Mouse (Mus musculus) stomach, embryonic 16.5 days (tissue): ENCODE measurements at regions not wholly inside any gene's neighbourhood (a gene's known extent, or its start where the extent isn't known, plus 50 kb on each side); places are given as distances from the start of the nearest gene placed in this dataset.
"Not testable (repeated sequence)": the region's sequence is repeated elsewhere in the genome, so short reads cannot be mapped to it uniquely, and the experiment has no call there.

Experiments
- ATAC-seq: fragments of 200-750 bp; cut with Nextera tagmentation; 2 replicates; pipeline ENCODE4 v1.8.0; 2017; ENCODE audit warnings: moderate number of reproducible peaks, moderate TSS enrichment; ENCODE audit not compliant: insufficient read depth, low FRiP score
- H3K27ac ChIP-seq: fragments of 300-500 bp; sonication (generic); 2 replicates; pipeline ENCODE4 v1.5.1; 2014; ENCODE audit warnings: low read length
- H3K27me3 ChIP-seq: fragments of 300-500 bp; sonication (generic); 2 replicates; pipeline ENCODE4 v1.6.1; 2014; ENCODE audit warnings: low read length, control low read depth, mixed read lengths; ENCODE audit not compliant: control insufficient read depth, insufficient read depth
- H3K36me3 ChIP-seq: fragments of 300-500 bp; sonication (generic); 2 replicates; pipeline ENCODE4 v1.6.1; 2014; ENCODE audit warnings: low read length; ENCODE audit not compliant: control insufficient read depth, insufficient read depth
- H3K4me1 ChIP-seq: fragments of 300-500 bp; sonication (generic); 2 replicates; pipeline ENCODE4 v1.6.1; 2014; ENCODE audit warnings: low read length, control low read depth, mixed read lengths; ENCODE audit not compliant: control insufficient read depth, insufficient read depth
- H3K4me2 ChIP-seq: fragments of 300-500 bp; sonication (generic); 2 replicates; pipeline ENCODE4 v1.6.1; 2014; ENCODE audit warnings: low read depth, low read length, mixed read lengths
- H3K4me3 ChIP-seq: fragments of 300-500 bp; sonication (generic); replicated peaks from 2 replicates; pipeline ENCODE4 v1.5.1; 2014; ENCODE audit warnings: mild to moderate bottlenecking, low read length
- H3K9ac ChIP-seq: fragments of 300-500 bp; sonication (generic); 2 replicates; pipeline ENCODE4 v1.6.1; 2014; ENCODE audit warnings: low read length
- H3K9me3 ChIP-seq: fragments of 300-500 bp; sonication (generic); replicated peaks from 2 replicates; pipeline ENCODE4 v1.6.1; 2016; ENCODE audit warnings: low read length, control low read depth; ENCODE audit not compliant: control insufficient read depth
- WGBS: fragments of 180-500 bp; shearing (Covaris S2); extraction: QIAGEN DNeasy Blood & Tissue Kit; methylation state at CpG from one replicate; pipeline ENCODE4 v1.1.7; 2014; 5-methylcytosine and 5-hydroxymethylcytosine counted together

DNA sequence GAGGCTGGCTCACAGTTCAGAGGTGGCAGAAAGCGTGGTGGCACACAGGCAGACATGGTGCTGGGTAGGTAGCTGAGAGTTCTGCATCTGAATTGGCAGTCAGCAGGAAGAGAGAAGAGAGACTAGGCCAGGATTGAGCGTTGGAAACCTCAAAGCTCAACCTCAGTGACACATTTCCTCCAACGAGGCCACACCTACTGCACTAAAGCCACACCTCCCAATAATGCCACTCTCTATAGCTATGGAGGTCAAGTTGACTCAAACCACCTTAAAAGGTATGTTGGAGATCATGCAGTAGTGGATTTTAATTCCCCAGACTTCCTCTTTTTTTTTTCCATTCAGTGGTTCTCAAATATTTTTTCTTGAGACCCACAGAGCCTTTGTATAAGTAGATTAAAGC is 57.1 kb downstream of the Ccdc54 start:
- peaks cover 3% of the 10 kb centered on the region; the same call in 1 of the 2 replicates for H3K4me1 ChIP-seq
- 69% methylated on average over 3 of the region's 3 CpGs for WGBS
- no peak overlapping the region for H3K4me2 ChIP-seq
- H3K9me3 ChIP-seq: no peaks in the 10 kb centered on the region
- no peak overlapping the region for H3K4me3 ChIP-seq
- H3K36me3 ChIP-seq: no peaks in the 10 kb centered on the region
- H3K9ac ChIP-seq: no peak overlapping the region
- no peak overlapping the region for H3K27ac ChIP-seq
- no peaks in the 10 kb centered on the region for H3K27me3 ChIP-seq
- no peak for ATAC-seq

DNA sequence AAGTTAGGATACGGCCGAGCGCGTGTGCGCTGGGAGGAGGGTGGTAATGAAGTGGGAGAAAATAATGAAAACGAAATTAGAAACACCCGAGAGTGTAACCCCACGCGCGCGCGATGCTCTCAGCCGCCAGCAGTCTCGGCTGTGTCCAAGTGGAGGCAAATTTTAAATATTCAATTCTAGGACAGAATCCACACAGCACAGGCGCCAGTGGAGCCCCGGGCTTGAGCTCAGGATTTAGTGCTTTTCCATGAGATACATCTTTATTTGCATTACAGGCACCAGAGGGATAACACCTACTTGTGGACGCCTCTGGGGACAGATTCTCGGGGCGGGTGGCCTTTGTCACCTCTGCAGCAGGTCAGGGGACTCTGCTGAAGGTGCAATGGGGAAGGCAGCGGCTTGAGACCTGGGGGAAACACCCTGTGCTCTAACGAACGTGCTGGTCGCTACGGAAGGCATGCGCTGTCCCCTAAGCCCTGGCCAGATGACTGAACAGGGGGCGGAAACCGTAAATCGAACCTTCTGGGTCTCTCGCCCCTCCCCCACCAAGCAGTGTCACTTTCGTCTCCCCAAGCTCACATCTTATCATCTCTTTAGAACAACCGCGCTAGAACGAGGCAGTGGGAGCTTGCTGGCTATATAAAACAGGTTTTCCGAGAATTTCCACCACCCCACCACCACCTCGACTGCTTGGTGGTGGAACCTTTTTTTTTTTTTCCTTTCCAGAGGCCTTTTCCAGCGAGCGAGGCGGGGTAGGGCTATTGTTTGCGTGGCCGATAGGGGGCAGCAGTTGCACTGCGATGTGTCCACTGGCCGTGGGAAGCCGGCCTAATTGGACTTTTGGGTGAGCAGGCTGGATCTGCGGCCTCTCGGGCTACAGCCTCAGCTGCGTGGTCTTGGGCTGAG is 61.2 kb downstream of the Ccdc54 start:
- H3K9me3 ChIP-seq: no peaks in the 10 kb centered on the region
- ATAC-seq: peak; percentile 55
- no peaks in the 10 kb centered on the region for H3K36me3 ChIP-seq
- peak overlapping the region; percentile 73 for H3K9ac ChIP-seq
- H3K27ac ChIP-seq: peak overlapping the region; percentile 84
- H3K27me3 ChIP-seq: no peaks in the 10 kb centered on the region
- H3K4me1 ChIP-seq: peaks cover 3% of the 10 kb centered on the region; the same call in 1 of the 2 replicates
- peak overlapping the region; percentile 67 for H3K4me3 ChIP-seq
- under 1% methylated on average over 46 of the region's 46 CpGs for WGBS
- peak overlapping the region; percentile 99 for H3K4me2 ChIP-seq

DNA sequence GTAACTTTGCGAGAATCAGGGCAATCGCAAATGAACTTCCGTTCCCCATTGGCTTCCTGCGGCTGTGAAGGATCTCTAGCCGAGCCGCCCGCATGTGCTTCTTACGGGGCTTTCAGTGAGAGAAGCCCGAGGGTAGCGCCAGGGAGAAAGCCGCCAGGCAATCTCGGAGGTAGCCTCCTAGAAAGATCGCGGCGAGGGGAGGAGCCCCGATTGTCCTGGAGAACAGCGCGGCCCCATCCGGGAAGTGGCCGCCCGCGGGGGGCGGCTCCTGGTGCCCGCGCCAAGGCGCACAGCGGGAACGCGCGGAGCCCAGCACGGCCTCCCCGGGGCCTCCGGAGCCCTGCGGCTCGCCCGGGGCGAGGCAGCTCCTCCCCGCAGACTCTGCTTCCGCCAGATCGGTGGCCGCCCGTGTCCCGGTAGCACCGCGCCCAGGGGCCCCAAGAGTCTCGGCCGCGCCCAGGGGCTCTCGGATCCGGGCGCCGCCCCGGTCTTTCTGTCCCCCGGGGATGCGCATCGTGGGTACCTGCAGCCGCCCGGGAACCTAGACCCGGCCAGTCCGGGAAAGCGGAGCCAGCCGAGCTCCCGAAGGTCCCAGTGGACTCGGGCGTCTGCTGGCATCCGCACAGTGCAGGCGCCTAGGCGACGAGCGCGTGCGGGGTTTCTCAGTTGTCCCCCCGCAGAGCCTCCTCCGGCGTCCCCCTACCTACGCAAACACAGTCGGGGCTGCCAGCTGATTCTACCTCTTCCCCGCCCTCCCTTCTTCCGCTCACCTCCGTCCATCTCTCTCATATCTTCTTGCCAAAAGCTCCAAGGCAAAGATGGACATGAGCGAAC is 62.1 kb downstream of the Ccdc54 start:
- ATAC-seq: peak; percentile 91
- H3K4me3 ChIP-seq: peak overlapping the region; percentile 67
- H3K27ac ChIP-seq: peak overlapping the region; percentile 84
- H3K9ac ChIP-seq: peak overlapping the region; percentile 73
- under 1% methylated on average over 77 of the region's 81 CpGs for WGBS
- H3K4me2 ChIP-seq: peak overlapping the region; percentile 99
- no peaks in the 10 kb centered on the region for H3K36me3 ChIP-seq
- peaks cover 3% of the 10 kb centered on the region; the same call in 1 of the 2 replicates for H3K4me1 ChIP-seq
- no peaks in the 10 kb centered on the region for H3K27me3 ChIP-seq
- no peaks in the 10 kb centered on the region for H3K9me3 ChIP-seq

DNA sequence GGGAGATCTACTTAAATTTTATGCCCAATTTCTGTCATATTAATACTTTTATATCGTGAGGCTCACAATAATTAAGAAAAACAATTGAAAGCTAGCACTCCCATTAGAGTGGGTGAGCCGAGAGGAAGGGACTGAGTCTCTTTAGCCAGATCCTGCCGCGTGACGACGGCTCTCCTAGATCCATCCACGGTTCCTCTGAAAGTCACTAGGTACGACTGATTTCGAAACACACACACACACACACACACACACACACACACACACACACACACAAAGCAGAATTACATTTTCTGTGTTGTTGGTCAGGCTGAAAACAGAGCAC is 62.6 kb downstream of the Ccdc54 start:
- Histone ChIP-seq H3K4me3 (peak overlapping the region; percentile 67), H3K4me1 (peaks cover 3% of the 10 kb centered on the region; the same call in 1 of the 2 replicates), H3K27ac (peak overlapping the region; percentile 84), H3K9ac (peak overlapping the region; percentile 73), H3K27me3 (no peaks in the 10 kb centered on the region), H3K36me3 (no peaks in the 10 kb centered on the region), H3K4me2 (peak overlapping the region; percentile 99), H3K9me3 (no peaks in the 10 kb centered on the region)
- 1% methylated on average over 9 of the region's 9 CpGs for WGBS
- peak; percentile 52 for ATAC-seq

DNA sequence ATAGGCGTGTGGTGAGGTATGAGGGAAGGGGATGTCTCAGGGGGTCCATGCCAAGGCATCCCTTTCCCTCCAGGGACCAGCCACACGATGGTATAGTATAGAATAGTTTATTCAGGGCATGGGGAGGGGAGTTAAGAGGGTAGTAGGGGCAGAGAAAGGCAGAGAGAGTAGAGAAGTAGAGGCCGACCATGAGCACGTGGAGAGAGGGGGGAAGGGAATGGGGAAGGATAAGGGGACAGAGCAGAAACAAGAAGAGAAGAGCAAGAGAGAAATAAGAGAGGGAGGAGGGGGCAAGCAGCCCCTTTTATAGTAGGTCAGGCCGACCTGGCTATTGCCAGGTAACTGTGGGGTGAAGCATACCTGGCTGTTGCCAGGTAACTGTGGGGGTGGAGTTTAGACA is 64.0 kb downstream of the Ccdc54 start:
- H3K4me2 ChIP-seq, H3K4me3 ChIP-seq, H3K27ac ChIP-seq, H3K36me3 ChIP-seq, H3K4me1 ChIP-seq, H3K27me3 ChIP-seq, ATAC-seq, H3K9ac ChIP-seq, H3K9me3 ChIP-seq: not testable (repeated sequence)
- WGBS: 79% methylated on average over 5 of the region's 5 CpGs

DNA sequence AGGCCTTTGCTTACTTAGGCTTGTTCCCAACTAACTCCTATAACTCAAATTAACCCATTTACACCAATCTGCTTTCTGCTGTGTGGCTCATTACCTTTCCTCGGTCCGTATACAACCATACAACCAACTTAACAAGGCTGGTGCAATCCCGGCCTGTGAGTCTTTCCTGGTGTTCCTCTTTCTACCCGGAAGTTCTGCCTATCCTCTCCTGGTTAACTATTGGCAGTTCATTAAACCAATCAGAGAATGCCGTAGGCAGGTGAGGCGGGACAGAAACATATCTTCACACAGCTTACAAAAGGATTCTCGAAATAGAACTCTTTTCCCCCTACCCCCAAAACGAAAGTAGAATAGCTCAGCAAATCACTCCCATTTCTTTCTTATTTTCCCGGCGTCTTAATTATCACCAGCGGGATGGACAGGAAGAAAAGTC is 65.0 kb downstream of the Ccdc54 start:
- Histone ChIP-seq H3K4me1 (peaks cover 3% of the 10 kb centered on the region; the same call in 1 of the 2 replicates), H3K4me3 (no peak overlapping the region), H3K4me2 (no peak overlapping the region), H3K9ac (no peak overlapping the region), H3K36me3 (no peaks in the 10 kb centered on the region), H3K27ac (no peak overlapping the region), H3K27me3 (no peaks in the 10 kb centered on the region), H3K9me3 (no peaks in the 10 kb centered on the region)
- 90% methylated on average over 11 of the region's 11 CpGs for WGBS
- ATAC-seq: no peak

DNA sequence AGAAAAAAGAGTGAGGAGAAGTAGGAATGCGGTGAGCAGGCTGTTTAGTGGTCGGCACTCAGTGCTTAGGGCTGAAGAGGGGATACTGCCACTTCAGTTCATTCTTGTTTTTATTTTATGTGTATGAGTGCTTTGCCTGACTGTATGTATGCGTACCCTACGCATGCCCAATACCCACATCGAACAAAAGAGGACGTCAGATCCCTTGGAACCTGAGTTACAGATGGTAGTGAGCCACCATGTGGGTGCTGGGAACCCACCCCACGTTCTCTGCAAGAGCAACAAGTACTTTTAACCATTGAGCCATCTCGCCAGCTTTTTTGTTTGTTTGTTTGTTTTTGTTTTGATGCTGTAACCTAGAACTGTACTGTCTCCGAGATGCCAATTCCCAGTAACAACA is 65.5 kb downstream of the Ccdc54 start:
- H3K27ac ChIP-seq: no peak overlapping the region
- WGBS: 93% methylated on average over 9 of the region's 9 CpGs

DNA sequence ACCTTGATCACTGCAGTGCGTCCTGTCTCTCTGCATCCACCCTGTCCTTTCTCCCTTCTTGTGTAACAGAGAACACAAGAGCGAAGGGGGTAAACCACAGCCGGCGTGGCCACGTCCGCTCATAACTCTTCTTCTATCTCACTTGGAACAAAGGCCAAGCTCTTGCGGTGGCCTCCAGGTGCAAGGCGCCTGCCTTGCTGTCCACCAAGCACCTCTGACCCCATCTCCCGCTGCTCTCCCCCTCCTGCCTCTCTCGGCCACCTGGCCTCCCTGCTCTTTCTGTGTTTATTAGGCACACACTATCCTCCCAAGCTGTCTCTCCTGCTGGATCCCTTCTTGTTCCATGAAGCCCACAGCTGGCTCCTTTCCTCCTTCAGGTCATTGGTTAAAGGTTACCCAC is 71.3 kb downstream of the Ccdc54 start:
- ATAC-seq: no peak
- no peak overlapping the region for H3K27ac ChIP-seq
- peak overlapping the region; percentile 3; the same call in 1 of the 2 replicates for H3K4me2 ChIP-seq
- no peaks in the 10 kb centered on the region for H3K4me1 ChIP-seq
- H3K9me3 ChIP-seq: no peaks in the 10 kb centered on the region
- 32% methylated on average over 10 of the region's 10 CpGs for WGBS
- H3K9ac ChIP-seq: no peak overlapping the region
- no peaks in the 10 kb centered on the region for H3K36me3 ChIP-seq
- no peak overlapping the region for H3K4me3 ChIP-seq
- H3K27me3 ChIP-seq: no peaks in the 10 kb centered on the region; the same call in 1 of the 2 replicates

More for the DNA sequence above, 65.5 kb downstream of the Ccdc54 start:
- no peak overlapping the region for H3K4me3 ChIP-seq
- no peak for ATAC-seq
- H3K36me3 ChIP-seq: no peaks in the 10 kb centered on the region
- H3K9me3 ChIP-seq: no peaks in the 10 kb centered on the region
- H3K27me3 ChIP-seq: no peaks in the 10 kb centered on the region
- no peak overlapping the region for H3K9ac ChIP-seq
- peaks cover 2% of the 10 kb centered on the region; the same call in 1 of the 2 replicates for H3K4me1 ChIP-seq
- no peak overlapping the region for H3K4me2 ChIP-seq

DNA sequence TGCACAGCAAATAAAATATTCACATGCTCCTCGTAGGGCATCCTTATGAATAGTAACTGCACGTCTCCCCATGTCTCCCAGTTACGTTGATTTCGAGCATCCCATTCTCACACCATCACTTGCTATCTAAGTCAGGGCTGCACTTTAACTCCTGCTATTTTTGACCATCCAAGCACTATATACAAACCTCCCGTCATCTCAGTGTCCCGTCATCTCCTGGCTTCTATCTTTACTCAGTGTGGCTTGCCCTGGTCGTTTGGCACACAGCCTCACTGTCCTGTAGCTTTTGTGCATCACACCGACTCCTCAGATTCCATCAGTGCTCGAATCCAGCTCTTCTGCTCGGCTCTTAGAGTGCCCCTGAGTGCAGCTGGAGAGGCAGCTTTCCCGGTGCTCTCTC is 74.4 kb downstream of the Ccdc54 start:
- Histone ChIP-seq H3K9ac (no peak overlapping the region), H3K27me3 (no peaks in the 10 kb centered on the region; the same call in 1 of the 2 replicates), H3K4me1 (no peaks in the 10 kb centered on the region), H3K9me3 (no peaks in the 10 kb centered on the region), H3K27ac (no peak overlapping the region), H3K4me2 (no peak overlapping the region), H3K36me3 (no peaks in the 10 kb centered on the region), H3K4me3 (no peak overlapping the region)
- 67% methylated on average over 11 of the region's 11 CpGs for WGBS
- ATAC-seq: no peak
